Mouse (Mus musculus) thymus, postnatal 25 days (tissue): ENCODE measurements around the gene Ablim1.
A peak's percentile ranks its signal among the peaks of the same experiment; 100 is the strongest.

Source experiments
- DNase-seq: peaks from one replicate; pipeline ENCODE4 v3.0.0; 2022

The Ablim1 gene

DNA sequence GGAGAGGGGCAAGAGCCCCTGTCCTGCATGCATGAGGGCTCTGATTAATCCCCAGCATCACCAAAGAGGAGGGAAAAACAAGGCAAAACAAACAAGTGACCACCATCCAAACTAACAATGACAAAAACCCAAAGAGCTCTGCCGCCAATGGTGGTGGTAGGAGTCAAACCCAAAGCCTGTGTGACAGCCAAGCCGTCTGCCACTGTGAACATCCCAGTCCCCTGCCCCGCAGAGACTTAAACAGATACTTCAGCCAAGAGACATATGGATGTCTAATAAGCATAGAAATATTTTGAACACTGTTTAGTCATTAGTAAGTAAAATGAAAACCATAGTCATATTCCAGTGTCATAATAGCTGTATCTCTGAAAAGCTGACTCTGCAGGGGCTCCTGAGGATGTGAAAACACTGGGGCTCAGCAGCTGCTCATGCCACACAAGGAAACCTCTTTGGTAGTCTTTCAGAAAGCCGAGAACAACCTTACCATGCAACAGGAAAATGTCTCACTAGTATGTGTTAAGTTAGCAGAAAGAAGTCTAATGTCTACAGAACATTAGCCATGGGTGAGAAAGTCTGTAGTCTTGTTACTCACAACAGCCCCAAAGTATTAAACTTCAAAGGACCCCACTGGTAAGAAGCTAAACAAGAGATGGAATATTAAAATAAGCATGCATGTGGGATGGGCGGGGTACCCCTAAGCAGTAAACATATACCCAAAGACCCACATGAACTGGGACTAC lies 221.6 kb downstream of the Ablim1 start:
- no peak for DNase-seq

DNA sequence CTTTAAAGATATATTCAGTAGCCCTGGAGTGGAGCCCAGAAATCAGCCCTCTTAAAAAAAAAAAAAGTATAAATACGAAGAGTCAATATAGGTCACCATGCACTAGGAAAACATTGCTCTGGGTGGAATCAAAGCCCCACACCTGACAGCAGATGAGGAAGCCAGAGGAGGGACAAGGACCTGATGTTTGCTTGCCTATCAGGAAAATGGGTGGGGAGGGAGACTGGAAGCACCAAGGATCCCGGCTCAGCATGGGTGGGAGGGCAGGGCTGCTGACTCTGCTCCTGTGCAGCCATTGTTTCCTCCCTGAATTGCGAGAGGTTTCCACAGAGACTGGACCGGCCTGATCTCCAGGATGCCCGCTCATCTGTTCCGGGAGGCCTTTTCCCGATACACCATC lies 223.4 kb downstream of the Ablim1 start:
- DNase-seq, result no peak

DNA sequence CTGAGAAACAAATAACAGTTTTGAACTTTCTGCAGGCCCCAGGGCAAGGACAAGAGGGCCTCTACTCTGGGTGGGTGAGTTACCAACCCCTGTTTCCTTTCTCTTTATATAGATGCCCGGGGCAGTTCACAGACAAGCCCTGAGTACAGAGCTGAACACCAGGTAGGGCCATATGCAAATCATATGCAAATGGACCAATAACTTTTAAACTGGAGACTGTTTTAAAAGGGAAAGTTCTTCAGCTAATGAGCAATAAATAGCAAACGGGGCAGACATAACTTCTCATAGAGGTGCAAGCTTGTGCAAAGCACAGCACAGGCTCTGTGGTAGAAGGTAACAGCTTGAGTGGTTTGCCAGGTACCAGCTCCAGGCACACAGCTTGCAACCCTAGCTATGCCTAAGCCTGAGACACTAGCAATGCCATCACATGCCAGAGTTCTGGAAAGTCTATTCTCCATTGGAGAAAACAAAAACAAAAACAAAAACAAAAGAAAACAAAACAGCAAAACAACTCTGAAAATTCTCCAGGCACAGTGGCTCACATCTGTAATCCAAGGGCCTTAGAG lies 225.8 kb downstream of the Ablim1 start:
- no peak for DNase-seq

DNA sequence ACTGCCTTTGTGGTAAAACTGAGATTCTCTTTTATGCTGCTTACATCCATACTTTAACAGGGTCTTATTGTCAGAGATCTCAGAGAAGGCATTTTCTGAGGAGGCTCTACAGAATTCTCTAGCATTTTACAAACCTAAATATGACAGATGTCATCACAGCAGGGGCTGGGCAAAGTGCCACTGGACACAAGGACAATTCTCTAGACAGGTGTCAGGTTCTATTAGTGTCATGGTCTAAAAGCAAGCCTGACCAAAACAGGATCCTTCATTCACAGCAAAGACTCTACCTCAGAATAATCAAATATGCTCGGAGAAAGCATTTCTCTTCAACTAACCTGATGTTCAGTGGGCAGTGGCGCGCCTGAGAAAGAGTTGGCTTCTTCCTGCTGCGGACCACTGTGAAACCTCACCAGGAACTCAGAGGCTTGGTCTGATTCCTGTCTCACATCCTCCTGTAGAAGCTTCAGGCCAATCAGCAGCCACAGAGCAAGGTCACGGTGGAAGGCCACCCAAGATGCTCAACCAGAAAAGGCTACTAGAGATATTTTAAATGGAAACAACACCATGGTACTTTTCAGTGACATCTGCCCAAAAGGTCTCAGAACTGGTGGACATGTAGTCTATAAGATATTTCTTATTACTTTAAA lies 230.1 kb downstream of the Ablim1 start:
- DNase-seq, result no peak

DNA sequence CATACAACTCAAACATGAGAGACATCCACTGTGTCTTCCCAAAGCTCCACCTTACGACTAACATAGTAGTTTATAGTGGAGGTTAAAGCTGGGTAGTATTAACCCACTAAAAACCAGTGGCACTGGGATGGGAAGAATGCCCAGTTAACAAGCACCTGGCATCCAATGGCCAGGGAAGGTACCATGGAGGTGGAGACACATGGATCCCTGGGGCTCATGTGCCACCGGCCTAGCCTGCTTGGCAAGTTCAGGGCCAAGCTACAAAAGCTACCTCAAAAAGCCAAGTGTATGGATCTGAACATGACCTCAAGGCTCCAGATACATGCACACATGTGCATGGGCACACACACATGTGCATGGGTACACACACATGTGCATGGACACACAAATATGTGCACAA lies 230.8 kb downstream of the Ablim1 start:
- DNase-seq, result no peak

DNA sequence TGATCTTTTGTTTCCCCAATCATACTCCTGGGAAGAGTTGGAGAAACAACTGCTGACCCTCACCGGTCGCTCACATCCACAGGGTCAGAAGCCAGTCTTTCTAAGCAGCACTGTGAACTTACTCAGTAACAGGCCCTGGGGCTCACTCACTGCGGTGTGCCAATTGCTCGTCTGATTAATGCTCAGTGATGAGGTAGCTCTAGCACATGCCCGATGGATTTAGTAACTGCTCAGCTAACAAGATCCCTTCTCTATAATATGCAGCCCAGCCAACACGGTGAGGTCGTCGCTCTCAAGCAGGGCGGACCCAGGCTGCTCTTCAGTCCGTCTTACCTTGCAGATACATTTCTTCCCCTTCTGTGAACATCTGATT lies 231.6 kb downstream of the Ablim1 start:
- DNase-seq, result no peak

DNA sequence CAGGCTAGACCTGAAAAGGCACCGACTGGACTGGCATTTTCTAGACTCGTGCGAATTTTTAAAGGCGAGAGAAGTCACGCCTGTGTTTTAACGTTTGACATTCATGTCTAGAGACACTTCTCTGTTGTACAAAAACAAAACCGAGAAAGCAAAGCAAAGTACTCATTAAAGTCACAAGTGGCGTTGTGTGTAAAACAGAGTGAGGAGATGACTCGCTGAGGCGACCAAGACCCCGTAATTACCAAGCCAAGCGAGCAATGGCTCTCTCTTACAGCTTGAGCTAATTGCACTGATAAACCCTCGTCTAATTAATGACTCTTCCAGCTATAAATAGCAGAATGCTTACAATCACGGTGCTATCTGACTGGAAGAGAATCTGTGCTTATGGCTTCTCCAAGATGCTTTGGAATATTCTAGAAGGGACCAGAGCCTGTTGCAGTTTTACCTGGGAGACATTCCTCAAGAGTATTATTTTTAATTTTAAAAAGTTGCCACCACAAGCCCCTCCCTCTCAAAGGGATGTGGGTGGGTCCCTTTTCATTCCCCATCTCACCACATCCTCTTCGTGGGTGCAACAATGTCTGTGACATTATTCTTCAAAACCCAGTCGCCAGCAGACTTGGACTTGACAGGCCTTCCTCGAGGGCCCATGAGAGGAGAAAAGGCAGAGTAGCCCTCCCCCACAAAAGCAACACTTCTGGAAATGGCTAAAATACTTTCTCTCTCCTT lies 232.1 kb downstream of the Ablim1 start:
- peak; percentile 39 for DNase-seq

DNA sequence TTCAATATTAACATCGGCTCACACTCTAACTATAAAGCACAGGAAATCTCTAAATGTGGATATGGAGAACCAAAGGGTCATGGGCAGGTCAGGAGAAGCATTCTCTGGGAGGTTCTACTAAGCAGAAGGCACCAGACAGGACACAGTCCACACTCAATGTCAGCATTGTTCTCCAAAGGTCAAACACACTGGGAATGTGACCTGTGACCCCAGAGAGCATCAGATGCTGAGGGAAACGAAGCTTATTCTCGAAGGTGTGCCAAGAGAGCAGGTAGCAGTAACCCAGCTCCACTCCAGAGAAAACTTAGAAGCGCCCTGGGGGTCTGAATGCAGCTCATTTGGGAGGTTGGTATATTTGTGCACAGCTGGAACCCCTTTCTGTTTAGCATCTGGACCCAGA lies 233.2 kb downstream of the Ablim1 start:
- no peak for DNase-seq

DNA sequence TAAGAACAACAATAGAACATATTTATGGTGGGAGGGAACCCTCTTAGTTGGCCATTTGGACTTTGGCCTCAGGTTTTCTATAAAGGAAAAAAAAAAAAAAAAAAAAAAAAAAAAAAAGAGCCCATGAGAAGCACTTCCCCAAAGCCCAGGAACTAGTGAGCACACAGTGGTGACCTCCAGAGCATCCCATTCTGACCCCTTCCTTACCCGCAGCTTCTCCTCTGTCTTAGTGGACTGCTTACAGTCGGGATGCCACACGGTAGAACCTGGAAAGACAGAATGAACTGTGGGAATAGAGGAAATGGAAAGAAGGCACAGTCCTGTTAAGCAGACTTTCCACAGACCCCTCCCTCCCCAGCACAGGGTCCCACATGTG lies 235.1 kb downstream of the Ablim1 start:
- DNase-seq, result no peak

DNA sequence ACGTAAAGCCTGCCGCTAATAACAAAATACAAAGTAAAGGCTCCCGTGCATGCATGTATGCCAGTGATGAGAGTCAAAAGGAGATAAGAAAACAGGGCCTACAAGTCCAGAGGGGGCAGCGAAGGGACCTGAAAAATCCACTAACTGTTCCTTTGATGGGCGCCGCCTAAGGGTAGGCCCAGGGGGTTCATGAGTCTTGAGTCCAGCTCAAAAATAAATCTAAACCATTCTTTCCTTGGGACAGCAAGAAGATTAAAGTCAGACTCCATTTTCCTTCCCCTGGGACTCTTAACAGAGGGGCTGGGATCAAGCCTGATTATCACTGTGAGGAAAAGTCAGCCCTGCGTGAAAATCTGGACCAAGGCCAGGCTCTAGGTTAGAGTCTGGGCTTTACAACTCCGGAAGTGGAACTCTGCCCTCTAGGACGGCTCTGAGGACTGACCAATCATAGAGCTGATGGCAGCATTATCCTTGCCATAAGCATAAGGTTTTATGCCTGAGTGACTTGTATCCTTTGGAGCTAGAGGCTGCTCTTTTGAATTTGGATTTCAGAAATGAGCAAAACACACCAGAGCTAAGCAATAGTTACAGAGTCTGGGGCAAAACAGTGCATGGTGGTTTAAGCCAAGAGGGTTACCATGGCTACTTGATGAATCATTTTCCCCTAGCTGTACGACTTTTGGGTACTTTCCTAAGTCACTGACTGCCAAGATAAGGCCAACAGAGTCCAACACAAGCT lies 235.7 kb downstream of the Ablim1 start:
- no peak for DNase-seq

DNA sequence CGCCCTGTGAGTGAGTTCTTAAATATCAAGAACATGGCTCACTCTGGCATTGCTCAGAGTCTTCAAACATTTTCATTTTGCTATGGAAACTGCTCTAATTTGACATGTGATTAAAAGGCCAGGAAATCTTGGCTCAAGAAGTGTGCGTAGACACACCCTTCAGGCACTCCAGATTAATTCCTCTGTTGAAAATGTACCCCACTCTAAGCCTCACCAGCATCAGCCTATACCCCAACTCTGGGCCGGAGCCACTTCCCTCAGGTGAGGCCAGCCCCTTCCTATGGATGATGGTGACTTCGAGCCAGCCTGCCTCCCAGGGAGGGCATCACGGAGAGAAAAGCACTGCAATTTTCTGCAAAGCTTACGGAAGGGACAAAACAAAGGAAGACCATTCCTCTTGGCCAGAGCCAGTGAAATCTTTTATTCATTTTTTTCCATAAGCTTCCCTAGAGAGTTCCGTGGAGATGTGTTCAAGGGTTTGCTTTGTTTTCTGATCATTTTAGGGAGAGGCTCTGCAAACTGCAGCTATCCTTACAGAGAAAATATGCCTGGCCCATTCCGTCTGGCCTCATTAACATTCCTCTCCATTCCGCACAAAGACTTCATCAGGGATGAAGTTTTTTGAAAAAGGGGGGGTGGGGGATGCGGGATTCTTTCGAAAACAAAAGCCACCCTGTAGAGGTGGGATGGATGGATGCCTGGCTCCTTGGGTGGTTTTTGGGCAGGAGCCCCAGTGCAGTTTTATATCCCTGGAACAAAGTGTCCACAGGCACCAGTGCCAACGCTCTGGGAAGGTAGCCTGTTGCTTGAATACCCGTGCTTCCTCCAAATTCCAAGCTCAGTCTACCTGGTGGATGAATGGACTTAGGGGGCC lies 236.7 kb downstream of the Ablim1 start:
- no peak for DNase-seq

DNA sequence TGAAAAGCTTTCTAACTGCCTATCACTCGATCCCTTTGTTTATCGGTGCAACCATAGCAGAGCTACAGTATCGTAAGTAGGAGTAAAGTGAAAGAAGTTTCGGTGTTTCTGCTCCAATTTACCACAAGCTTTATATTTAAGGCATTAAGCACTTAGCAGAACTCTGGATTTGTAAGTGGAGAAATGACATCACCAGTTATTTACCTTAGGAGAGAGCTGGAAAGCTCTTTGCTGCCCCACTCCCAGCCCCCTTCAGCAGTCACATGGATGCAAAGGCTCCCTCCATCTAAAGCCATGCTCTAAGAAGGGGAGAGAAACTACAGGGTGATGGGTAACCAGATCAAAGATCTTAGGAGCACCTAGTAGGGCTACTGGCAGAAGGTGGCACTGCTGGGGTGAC lies 241.3 kb downstream of the Ablim1 start:
- DNase-seq, result no peak

DNA sequence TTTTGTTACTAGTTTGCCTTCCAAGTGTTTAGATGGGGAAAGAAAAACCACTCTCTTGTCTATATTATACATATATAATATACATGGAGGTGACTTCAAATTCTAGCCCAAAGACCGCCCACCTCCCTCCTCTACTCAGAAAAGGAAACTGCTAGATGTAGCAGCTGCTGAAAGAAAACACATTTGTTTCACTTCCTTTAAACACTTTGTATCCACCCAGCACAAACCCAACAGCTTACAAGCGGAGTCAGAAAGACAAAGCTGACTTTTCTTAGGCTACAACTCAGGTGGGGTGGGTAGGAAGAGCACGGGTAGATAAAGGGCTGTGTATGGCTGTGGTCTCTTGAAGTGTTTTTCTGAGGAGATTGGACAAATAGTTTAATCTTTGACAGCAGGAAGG lies 242.0 kb downstream of the Ablim1 start:
- DNase-seq, result peak; percentile 44

DNA sequence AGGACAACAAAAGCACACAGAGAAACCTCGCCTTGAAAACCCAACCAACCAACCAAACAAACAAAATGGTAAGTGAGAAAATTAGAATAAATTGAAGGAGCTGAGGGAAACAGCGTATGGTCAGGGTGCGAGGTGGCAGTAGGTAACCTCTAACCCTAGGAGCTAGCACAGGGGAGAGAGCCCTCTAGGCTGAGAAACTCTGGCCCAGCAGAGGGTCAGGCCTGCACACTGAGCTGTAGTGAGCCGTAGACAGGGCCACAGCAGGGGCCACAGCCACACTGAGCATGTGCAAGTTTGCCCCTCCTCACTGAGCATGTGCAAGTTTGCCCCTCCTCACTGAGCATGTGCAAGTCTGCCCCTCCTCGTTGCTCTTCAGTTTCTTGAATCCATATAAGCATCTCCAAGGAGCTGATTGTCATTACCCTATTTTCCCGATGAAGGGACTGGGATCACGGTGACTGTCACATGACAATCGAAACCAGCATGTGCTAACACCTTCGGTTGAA lies 247.6 kb downstream of the Ablim1 start:
- no peak for DNase-seq

DNA sequence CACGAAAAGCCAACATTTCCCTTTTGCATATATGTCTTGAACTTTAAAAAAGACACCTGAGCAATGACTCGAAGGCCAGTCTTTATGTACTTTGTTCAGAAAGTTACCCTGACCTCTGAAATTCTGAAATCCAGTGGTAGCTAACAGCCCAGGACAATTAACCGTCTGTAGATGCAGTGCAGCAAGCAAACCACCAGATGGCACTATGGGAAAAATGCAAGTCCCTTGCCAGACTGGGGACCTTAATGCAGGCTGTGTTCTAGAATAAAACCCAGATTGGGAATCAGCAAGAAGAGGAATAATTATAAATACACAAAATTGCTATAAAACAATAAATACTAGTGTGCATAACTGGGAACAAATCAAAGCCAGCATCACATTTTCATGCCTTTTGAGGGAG lies 248.4 kb downstream of the Ablim1 start:
- peak; percentile 73 for DNase-seq

DNA sequence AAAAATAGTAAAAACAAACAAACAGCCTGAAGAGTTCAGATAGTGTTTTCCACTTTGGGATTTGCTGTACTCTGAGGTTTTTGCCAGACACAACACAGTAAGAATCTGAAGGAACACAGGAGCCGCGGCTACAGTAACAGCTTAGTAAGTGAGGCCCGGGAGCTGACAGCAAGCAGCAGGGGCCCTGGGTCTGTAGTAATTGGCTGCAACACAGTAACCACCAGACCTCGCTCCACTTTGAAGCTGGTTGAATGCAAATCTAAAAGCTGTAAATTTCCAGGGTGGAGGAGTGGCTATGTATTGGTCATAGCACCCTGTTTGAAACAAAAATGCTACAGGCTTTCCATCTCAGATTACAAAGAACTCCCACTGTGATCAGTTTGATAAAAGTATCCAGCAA lies 252.0 kb downstream of the Ablim1 start:
- no peak for DNase-seq

DNA sequence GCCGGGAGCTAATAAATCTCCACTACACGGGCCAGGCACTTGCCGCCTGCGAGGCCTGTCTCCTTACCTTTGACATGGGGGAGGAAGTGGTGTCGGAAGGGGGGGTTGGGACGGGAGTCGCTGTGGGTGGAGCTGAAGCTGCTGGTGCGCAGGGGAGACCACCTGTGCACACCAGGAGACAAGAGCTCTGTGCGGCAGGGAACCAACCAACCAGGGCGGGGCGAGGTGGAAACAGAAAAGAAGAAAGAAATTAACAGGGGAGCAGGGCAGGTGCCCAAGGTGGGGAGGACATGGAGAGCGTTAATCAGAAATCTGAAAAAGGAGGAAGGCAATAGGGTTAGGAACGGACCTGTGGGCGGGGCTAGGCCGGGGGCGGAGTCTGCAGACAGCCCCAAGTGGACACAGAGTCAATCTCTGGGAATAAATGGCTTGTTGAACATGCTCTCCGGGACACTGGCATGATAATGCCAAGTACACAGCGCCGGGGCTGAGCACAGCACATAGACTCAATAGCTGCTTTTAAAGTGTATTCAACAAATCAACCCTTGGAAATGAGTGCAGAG lies 255.6 kb downstream of the Ablim1 start:
- DNase-seq, result no peak

DNA sequence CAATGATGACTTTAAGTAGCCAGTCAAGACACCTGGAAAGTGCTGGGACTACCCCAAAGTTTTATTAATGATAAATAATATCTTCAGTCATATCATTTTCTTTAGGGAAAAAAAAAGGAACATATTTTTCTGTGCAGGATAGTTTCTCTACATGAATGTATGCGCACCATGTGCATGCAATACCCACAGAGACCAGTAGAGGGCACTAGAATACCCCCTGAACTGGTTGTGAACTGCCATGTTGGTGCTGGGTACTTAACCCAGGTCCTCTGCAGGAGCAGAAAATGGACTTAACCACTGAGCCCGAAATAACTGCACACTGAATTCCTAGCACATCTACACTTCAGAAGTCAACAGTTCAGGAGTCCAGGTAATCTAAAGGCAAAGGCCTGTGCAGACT lies 257.2 kb downstream of the Ablim1 start:
- no peak for DNase-seq

DNA sequence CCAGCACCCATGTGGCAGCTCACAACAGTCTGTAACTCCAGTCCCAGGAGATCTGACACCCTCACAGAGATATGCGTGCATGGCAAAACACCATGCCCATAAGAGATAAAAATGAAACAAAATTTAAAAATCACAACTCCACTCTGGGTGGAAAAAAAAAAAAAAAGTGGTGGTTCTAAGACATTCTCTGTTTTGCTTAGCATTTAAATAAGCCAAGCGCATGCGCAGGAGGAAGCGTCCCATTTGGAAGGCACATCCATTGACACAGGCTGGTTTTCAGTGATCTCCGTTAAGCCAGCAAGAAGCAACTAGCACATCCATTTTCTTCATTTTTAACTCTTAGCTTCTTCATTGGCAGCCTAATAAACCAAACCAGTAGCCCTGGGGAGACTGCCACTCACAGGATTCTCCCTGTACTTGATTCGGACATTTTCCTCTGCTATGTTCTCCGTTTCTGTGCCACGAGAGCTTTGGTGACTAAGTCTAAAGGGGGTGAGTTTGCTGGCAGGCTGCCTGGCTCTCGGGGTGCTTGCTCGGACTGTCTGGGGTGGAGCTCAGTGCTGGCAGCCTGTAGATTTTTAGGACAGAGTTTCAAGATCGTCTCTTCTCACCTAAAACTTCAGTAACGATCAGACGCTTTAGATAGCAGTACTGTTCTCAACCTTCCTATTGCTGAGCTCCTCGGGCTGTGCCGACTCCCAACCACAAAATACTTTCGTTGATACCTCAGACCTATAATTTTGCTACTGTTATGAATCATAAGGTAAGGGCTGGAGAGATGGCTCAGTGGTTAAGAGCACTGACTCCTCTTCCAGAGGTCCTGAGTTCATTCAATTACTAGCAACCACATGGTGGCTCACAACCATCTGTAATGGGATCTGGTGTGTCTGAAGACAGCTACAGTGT lies 259.3 kb downstream of the Ablim1 start:
- DNase-seq, result no peak

DNA sequence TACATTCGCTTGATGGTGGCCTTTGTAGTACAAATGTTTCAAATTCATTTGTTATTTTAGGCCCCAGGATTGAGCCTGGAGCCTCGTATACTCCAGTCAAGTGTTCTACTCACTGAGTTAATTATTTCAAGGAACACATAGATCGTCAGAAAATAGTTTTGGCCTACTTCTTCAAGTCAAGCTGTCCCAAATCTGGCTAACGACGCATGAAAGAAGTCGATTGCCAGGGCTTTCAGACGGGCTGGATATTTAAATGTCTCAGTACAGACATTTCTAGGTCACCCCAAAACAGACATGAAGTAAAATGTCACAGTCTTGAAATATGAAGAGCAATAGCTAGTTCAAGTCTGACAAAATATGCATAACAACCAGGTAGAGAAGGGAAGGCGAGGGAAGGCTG lies 261.8 kb downstream of the Ablim1 start:
- no peak for DNase-seq

DNA sequence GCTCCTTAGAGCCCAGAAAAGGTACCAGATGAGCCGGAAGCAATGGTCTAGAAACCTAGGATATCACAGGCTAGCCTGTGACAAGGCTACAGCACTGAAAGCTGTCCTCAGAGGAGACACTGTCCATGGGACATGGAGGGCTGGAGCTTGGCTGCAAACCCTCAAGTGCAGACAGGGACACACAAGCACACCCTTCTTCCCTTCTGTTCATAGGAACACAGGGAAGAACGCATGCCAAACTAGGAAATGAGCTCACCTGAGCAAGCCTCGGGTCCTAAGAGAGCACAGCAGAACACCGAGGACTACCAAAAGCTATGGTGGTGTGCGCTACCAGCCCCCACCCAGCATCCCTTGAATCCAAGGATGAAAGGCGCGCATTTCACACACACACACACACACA lies 262.7 kb downstream of the Ablim1 start:
- no peak for DNase-seq
